10 mouse cellular contexts compared by ENCODE assay signal in genomic region chr6:57822648-57823410, GRCm38 (mm10). TPM values are rescaled to one million over a fixed set of nuclear protein-coding genes. Genes with fewer than 3 reads are reported as not detected.
DNase-seq lines count a peak whose midpoint lies in the region; ATAC-seq lines count a peak whose summit lies in the region.
"Had no signal": no experiment of that assay in that cellular context is flagged by ENCODE, and none has a peak within 500 bp of the region (broad histone marks: within the 10 kb centered on the region; RNA-seq: fewer than 3 reads in every experiment).

No protein-coding gene starts in this region.

- ATAC-seq in heart, embryonic 12.5 days (ENCODE audit: insufficient number of reproducible peaks, low FRiP score): no peak; the same call in 1 of the 2 replicates
- ATAC-seq in hindbrain, embryonic 14.5 days (ENCODE audit: low FRiP score): peak; percentile 80
- ATAC-seq in midbrain, embryonic 16.5 days: peak; percentile 66

- peak overlapping the region; percentile 58 for H3K4me2 ChIP-seq in heart, embryonic 12.5 days
- H3K4me2 ChIP-seq in hindbrain, embryonic 14.5 days (replicated peaks): peak overlapping the region; percentile 80
- peak overlapping the region; percentile 51 for H3K4me2 ChIP-seq in midbrain, embryonic 16.5 days (ENCODE audit: low read length)

- H3K36me3 ChIP-seq in heart, embryonic 12.5 days: no peaks in the 10 kb centered on the region
- no peaks in the 10 kb centered on the region for H3K36me3 ChIP-seq in hindbrain, embryonic 14.5 days (replicated peaks; ENCODE audit: control insufficient read depth, insufficient read depth)
- H3K36me3 ChIP-seq in midbrain, embryonic 16.5 days (ENCODE audit: control insufficient read depth, insufficient read depth, low read length): no peaks in the 10 kb centered on the region

- DNase-seq in heart, adult 8-10 months (ENCODE audit: low spot score): no peak
- DNase-seq in embryo, embryonic 10 days (ENCODE audit: low spot score): peak; percentile 77
- DNase-seq in hindbrain, embryonic 14.5 days (ENCODE audit: low spot score): peak; percentile 62
- DNase-seq in adrenal gland, postnatal 4 days (ENCODE audit: low spot score in 2 of 2): no peak
- no peak for DNase-seq in right cerebral cortex, postnatal 36 days (ENCODE audit: low spot score in 2 of 2)
- DNase-seq in cerebellum, postnatal 4 days (ENCODE audit: low spot score in 2 of 2): no peak
- DNase-seq: cerebellum, postnatal 25 days had no signal

- no peak overlapping the region for H3K27ac ChIP-seq in heart, embryonic 12.5 days (ENCODE audit: poor library complexity, severe bottlenecking)
- no peak overlapping the region for H3K27ac ChIP-seq in hindbrain, embryonic 14.5 days
- no peak overlapping the region for H3K27ac ChIP-seq in midbrain, embryonic 16.5 days (ENCODE audit: low read length)

- H3K27me3 ChIP-seq in heart, embryonic 12.5 days (replicated peaks): no peaks in the 10 kb centered on the region
- H3K27me3 ChIP-seq in hindbrain, embryonic 14.5 days (ENCODE audit: control insufficient read depth, insufficient read depth, low read length): no peaks in the 10 kb centered on the region
- no peaks in the 10 kb centered on the region for H3K27me3 ChIP-seq in midbrain, embryonic 16.5 days (ENCODE audit: control insufficient read depth, insufficient read depth, low read depth, low read length)
- H3K27me3 ChIP-seq: CH12.LX had no signal

- H3K4me3 ChIP-seq in heart, embryonic 12.5 days: peak overlapping the region; percentile 33; the same call in 1 of the 2 replicates
- H3K4me3 ChIP-seq in hindbrain, embryonic 14.5 days (replicated peaks; ENCODE audit: low read length): no peak overlapping the region
- H3K4me3 ChIP-seq in midbrain, embryonic 16.5 days (ENCODE audit: low read depth, low read length): no peak overlapping the region

- 69% methylated on average over 5 of the region's 5 CpGs for WGBS in heart, embryonic 12.5 days
- WGBS in hindbrain, embryonic 14.5 days: 60% methylated on average over 5 of the region's 5 CpGs
- WGBS in midbrain, embryonic 16.5 days: 63% methylated on average over 5 of the region's 5 CpGs

- no peak overlapping the region; the same call in 1 of the 2 replicates for H3K9ac ChIP-seq in heart, embryonic 12.5 days
- peak overlapping the region; percentile 5; the same call in 1 of the 2 replicates for H3K9ac ChIP-seq in hindbrain, embryonic 14.5 days
- no peak overlapping the region for H3K9ac ChIP-seq in midbrain, embryonic 16.5 days (ENCODE audit: low read depth, low read length)

- H3K4me1 ChIP-seq in heart, embryonic 12.5 days (replicated peaks): peaks cover 10% of the 10 kb centered on the region
- peaks cover 9% of the 10 kb centered on the region; the same call in 1 of the 2 replicates for H3K4me1 ChIP-seq in hindbrain, embryonic 14.5 days (replicated peaks; ENCODE audit: control insufficient read depth, insufficient read depth, low read length)
- peaks cover 18% of the 10 kb centered on the region for H3K4me1 ChIP-seq in midbrain, embryonic 16.5 days (ENCODE audit: control insufficient read depth, insufficient read depth, low read length)

- H3K9me3 ChIP-seq in heart, embryonic 12.5 days (replicated peaks): no peaks in the 10 kb centered on the region
- no peaks in the 10 kb centered on the region for H3K9me3 ChIP-seq in hindbrain, embryonic 14.5 days (ENCODE audit: control insufficient read depth, low read length)
- no peaks in the 10 kb centered on the region for H3K9me3 ChIP-seq in midbrain, embryonic 16.5 days (replicated peaks; ENCODE audit: control insufficient read depth, low read length, poor library complexity, severe bottlenecking)

RNA-seq across cellular contexts. Expression of gene Vopp1, which starts 2.1 kb away (rescaled TPM):
- 33.3 and 39.1 TPM in 2 replicates for polyA plus RNA-seq in heart, embryonic 12.5 days (2016; fragmentation: Nextera tagmentation; extraction: Ambion mirVana)
- 10 to 100 TPM; 19.0 to 22.8 (median 20.4) TPM for total RNA-seq in heart, adult 8-10 months (2022)
- polyA plus RNA-seq in hindbrain, embryonic 14.5 days (2014; fragmentation: Nextera tagmentation; extraction: Ambion mirVana): 113 and 135 TPM in 2 replicates
- 254 and 266 TPM in 2 replicates for polyA plus RNA-seq in midbrain, embryonic 16.5 days (2015; fragmentation: Nextera tagmentation; extraction: Ambion mirVana)
- total RNA-seq in adrenal gland, postnatal 4 days (2021): 10 to 100 TPM; 26.2 to 29.9 TPM
- total RNA-seq: CH12.LX had no signal

RNA-seq across cellular contexts. Expression of gene Vmn1r21, which starts 27.3 kb away (rescaled TPM):
- not detected in 2 replicates for polyA plus RNA-seq in heart, embryonic 12.5 days (2016; fragmentation: Nextera tagmentation; extraction: Ambion mirVana)
- total RNA-seq in heart, adult 8-10 months (2022): not detected
- not detected in 2 replicates for polyA plus RNA-seq in hindbrain, embryonic 14.5 days (2014; fragmentation: Nextera tagmentation; extraction: Ambion mirVana)
- 0.10 TPM in 1 of 2 replicates, not detected in the other for polyA plus RNA-seq in midbrain, embryonic 16.5 days (2015; fragmentation: Nextera tagmentation; extraction: Ambion mirVana)
- total RNA-seq in adrenal gland, postnatal 4 days (2021): not detected
- total RNA-seq: CH12.LX had no signal

Comparison
In these comparisons a context has a peak if more than half of its experiments do, and no peak if none do; other contexts are left out.
1. DNase-seq: peak in embryo, embryonic 10 days (single experiment) and hindbrain, embryonic 14.5 days (single experiment); none in heart, adult 8-10 months (single experiment), adrenal gland, postnatal 4 days (0 of 2), right cerebral cortex, postnatal 36 days (0 of 2) and cerebellum, postnatal 4 days (0 of 2).
2. Peak in every context shown above with its lines, with median percentiles within 50 percentile points of each other: H3K4me2 ChIP-seq.